Mouse (Mus musculus): ENCODE data around the gene Zbtb34.

Gene Zbtb34

DNA sequence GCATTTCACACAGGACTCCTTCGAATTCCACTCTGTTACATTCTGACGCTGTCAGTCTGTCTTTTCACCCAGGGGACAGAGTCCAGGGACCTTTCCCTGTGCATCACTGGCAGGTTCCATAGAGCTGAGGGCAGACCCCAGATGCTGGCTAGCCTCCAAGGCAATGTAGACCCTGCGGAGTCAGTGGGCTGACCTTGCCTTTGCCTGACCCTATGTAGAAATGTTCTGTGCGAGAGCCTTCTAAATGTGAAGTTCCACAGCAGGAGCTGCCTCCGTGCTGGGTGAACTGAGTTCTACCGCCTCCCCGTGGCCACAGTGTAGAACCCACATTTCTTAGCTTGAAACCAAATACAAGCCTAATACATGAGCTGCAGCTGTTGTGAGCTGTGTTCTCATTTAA, 28.9 kb downstream of the Zbtb34 start:
- peak; percentile 52 for DNase-seq (ENCODE audit: extremely low spot score, low spot score)

DNA sequence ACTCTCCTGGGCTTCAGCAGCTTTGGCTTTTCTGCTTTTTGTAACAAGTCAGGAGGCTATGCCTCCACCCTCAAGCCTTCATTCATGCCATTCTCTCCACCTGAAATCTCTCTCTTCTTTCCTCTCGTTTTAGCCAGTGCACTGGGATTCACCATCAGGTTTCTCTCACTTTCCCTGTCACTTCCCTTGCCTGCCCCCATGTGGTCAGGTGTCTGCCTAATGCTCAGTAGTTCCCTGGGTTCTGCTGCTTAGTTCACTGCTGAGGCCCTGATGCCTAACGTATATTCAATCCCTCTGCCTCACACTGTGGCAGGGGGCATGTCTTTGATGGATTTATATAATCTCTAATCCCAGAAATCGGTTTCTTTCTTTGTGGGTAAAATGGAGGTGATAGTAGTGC, 29.9 kb downstream of the Zbtb34 start:
- DNase-seq (ENCODE audit: extremely low spot score, low spot score) = no peak

- no peak for DNase-seq (ENCODE audit: extremely low spot score, low spot score)
These were observed 30.6 kb downstream of the Zbtb34 start for GRCm38 (mm10) chr2:33400541-33400940.

DNA sequence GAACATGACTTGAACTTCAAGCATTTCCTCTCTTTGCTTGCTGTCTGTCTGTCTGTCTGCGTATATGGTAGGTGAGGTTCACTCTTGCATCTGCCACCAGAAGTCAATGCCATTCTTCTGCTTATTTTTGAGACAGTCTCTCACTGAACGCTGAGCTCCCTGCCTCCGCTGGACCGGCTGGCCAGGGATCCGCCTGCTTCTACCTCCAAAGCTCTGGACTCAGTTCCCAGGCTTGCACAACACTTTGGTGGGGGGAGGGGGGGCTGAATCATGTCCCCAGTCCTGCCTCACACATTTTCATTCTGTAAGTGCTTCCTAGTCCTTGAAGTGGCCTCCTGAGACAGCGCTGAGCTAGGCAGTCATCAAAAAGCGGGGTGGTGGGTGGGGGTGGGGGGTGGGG, 32.0 kb downstream of the Zbtb34 start:
- DNase-seq (ENCODE audit: extremely low spot score, low spot score) = no peak

- DNase-seq (ENCODE audit: extremely low spot score, low spot score) = no peak
These were observed 34.1 kb downstream of the Zbtb34 start for GRCm38 (mm10) chr2:33397036-33397435.

- DNase-seq (ENCODE audit: extremely low spot score, low spot score) = no peak
These were observed 36.1 kb downstream of the Zbtb34 start for GRCm38 (mm10) chr2:33395053-33395452.

DNA sequence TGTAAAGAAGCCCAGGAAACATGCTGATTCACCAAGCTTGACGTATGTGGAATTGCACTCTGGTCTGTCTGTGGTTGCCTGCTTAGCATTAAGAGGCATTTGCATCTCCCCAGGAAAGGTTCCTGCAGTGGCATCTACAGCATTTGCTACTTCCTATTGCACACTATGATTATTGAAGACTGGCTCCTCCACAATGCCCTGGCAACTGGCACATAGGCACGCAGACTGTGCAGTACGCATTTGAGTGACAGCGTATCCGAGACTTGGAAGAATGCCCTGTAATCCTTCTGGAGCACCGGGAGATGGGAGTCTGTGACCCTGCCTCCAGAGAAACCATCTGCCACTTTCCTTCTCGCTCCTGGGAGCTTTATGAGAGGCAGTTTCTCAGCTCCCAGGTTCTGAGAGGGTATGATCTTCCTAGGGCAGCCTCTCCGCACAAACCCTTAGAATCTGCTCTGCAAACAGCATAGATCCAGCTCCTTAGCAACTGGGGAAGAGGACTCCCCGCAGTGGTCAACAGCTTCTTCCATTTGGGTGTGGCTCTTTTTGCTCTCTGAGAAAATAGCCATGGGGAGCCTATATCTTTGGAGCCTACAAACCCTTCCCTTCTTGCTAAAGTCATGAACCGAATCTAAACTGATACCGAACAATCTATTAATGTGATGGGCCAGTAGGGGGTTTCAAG, 37.0 kb downstream of the Zbtb34 start:
- DNase-seq (ENCODE audit: extremely low spot score, low spot score) = no peak

- DNase-seq (ENCODE audit: extremely low spot score, low spot score) = no peak
These were observed 38.1 kb downstream of the Zbtb34 start for GRCm38 (mm10) chr2:33393021-33393420.

DNA sequence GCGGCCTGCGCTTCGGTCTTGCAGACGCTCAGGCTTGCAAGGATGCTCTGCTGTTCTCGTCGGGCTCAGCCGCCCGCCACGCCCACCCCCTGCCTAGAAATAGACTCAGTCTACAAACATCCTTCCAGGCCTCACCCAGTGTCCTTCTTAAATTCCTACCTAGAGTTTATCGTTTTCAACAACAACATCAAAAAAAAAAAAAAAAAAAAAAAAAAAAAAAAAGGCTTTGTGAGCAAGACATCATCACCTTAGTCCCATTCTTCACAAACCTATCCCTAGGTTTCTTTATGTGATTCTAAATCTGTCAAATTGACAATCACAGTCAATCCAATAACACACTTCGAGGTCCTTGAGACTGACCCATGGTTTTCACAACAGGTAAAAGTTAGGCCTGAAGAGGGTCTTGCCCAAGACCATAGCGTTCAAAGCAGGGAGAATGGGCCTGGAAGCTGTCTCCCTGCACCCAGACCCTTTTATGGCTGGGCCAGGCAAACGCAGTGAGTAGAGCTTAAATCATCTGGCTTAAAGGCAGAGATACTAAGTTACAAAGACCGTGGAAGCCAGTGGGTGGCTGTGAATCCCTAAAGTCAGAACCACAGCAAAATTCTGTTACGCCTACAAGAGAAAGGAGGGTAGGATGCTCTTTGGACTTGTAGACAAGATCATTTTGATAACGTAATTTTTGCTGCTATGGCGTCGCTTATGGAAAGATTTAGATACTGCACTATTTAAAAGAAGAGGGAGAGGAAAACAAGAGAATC, 59.3 kb downstream of the Zbtb34 start:
- DNase-seq (ENCODE audit: extremely low spot score, low spot score) = no peak

GRCm38 (mm10) chr2:33370777-33371647, 60.1 kb downstream of the Zbtb34 start, which contains the start of gene Ralgps1:
TSS of gene Ralgps1 (minus strand) at chr2:33371486.
- peak; percentile 94 for DNase-seq (ENCODE audit: extremely low spot score, low spot score)

DNA sequence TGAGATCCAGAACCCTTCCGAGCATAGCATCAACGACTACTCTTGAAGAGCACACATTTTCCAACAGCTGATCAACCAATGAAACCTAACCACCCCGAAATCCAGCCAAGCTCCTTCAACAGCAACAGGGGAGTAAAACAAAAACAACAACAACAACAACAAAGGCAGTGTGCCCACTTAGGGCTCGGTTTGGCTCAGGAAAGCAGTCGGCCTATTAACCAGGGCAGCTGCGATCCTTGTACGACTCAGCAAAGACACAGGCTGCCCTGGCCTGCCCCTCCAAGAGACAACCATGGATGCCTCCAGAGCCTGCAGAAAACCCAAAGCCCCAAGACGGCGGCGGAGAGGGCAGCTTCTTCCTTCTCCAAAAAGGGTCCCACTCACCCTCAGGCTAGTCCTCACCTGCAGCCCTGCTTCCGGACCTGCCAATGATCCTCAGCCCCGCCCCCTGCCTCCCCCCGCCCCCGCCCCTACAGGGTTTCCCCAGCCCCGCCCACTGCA, 60.8 kb downstream of the Zbtb34 start:
- no peak for DNase-seq (ENCODE audit: extremely low spot score, low spot score)

- no peak for DNase-seq (ENCODE audit: extremely low spot score, low spot score)
These were observed 61.7 kb downstream of the Zbtb34 start for GRCm38 (mm10) chr2:33369453-33369852.

- DNase-seq (ENCODE audit: extremely low spot score, low spot score) = no peak
These were observed 62.6 kb downstream of the Zbtb34 start for GRCm38 (mm10) chr2:33368486-33368885.

GRCm38 (mm10) chr2:33365703-33366471, 65.2 kb downstream of the Zbtb34 start:
- no peak for DNase-seq (ENCODE audit: extremely low spot score, low spot score)

DNA sequence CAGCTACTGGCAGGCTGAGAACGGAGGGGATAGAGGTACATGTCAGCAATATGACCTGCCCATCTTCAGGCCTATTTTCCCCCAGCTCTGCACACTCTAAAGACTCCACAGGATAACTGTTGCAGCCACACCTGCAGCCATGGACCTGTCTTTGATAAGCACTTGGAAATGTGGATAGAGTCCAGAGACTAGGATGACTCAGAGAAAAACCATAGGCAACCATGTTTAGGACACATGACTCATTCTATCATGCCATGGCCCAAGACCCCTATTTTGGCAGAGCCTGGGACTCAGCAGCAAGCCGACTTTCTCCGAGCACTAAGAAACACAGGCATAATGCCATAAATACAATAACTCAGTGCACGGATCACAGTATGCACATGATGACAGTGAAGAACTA, 66.5 kb downstream of the Zbtb34 start:
- DNase-seq (ENCODE audit: extremely low spot score, low spot score) = no peak

DNA sequence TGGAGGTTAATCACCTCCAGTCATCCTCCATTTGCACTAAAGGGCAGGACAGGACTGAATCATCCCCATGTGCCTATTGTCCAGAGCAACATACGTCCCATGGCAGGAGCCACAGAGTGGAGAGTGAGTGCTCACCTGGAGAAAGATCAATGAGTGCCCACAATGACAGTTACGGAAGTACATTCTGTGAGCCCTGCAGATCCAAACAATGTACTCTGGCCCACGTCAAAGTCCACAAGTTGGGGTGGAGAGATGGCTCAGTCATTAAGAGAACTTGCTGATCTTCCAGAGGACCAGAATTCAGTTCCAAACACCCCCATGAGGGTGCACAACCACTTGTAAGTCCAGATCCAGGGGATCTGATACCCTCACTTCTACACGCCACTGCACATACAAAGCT, 67.2 kb downstream of the Zbtb34 start:
- DNase-seq (ENCODE audit: extremely low spot score, low spot score) = no peak

GRCm38 (mm10) chr2:33361139-33361716, 69.9 kb downstream of the Zbtb34 start:
- DNase-seq (ENCODE audit: extremely low spot score, low spot score) = no peak

DNA sequence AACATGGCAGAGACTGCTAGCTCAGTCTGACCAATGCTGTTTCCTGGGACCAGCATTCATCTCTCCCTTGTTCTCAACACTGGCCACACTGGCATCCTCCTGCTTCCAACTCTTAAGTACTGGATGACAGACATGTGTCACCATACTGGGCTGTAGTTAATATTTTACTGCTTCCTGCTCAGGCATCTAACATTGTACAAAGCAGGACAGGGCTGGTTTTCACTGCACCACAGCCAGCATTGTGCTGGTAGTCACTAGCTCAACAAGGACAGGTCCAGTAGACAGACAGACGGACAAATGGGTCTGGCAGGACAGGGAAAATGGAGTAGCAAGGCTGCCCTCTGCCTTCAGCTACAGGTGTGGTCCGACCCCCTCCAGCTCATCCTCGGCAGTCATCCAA, 70.6 kb downstream of the Zbtb34 start:
- no peak for DNase-seq (ENCODE audit: extremely low spot score, low spot score)

- DNase-seq (ENCODE audit: extremely low spot score, low spot score) = no peak
These were observed 71.9 kb downstream of the Zbtb34 start for GRCm38 (mm10) chr2:33359184-33359583.

DNA sequence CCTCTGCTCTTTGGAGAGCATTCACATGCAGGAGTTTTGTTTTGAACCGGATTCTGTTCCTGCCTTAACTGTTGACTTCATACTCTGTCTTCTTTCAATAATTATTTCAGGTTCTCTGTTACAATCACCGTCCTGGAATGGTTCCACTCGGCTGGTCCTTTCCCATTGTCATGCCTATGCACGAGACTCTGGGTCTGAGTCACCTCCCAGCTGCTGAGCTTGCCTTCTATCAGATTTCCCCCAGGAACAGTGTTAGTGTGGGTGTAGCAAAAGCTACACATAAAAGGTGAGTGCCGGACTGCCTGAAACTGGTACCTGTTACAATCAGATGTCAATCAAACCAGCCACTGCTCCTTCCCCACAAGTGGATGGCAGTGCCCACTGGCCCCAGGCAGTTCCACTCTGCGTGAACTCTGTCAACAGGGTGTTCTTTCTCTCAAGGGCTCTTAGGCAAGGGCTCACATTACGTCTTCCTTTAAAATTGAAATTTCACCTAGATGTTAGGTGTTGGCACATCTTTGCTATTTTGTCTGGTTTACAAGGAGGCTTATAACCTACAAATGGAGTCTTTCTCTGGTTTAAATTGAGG, 73.8 kb downstream of the Zbtb34 start:
- DNase-seq (ENCODE audit: extremely low spot score, low spot score) = no peak
